Comparison of ENCODE assay signal across 15 mouse cellular contexts in the genomic region with DNA sequence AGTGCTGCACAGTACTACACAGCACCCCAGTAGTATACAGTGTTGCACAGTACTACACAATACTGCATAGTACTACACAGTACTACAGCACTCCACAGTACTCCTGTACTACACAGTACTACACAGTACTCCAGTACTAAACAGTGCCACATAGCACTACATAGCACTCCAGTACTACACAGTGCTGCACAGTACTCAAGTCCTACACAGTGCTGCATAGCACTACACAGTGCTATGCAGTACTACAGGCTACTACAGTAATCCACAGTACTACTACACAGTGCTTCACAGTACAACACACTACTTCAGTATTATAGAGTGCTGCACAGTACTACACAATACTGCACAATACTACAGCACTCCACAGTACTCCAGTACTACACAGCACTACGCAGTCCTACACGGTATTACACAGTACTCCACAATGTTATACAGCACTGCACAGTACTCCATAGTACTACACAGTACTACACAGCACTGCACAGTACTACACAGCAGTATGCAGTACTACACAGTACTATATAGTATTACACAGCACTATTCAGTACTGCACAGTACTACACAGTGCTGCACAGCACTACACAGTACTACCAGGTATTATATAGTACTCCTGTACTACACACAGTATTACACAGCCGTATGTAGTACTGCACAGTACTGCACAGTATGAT. TPM values are rescaled to one million over a fixed set of nuclear protein-coding genes. Genes with fewer than 3 reads are reported as not detected.
A peak's percentile ranks its signal among the peaks of the same experiment; 100 is the strongest.
DNase-seq lines count a peak whose midpoint lies in the region; ATAC-seq lines count a peak whose summit lies in the region.
"Had no signal": no experiment of that assay in that cellular context is flagged by ENCODE, and none has a peak within 500 bp of the region (broad histone marks: within the 10 kb centered on the region; RNA-seq: fewer than 3 reads in every experiment).

No protein-coding gene starts in this region.

- peak; percentile 40 for ATAC-seq in embryonic facial prominence, embryonic 11.5 days (replicated peaks; ENCODE audit: insufficient number of reproducible peaks, low FRiP score, low TSS enrichment, low read depth)
- ATAC-seq in limb, embryonic 11.5 days (ENCODE audit: insufficient number of reproducible peaks, low FRiP score, low TSS enrichment, low read depth), result peak; percentile 23; the same call in 1 of the 2 replicates
- ATAC-seq in hindbrain, embryonic 14.5 days (ENCODE audit: low FRiP score), result 0 out of 2 replicates have a peak, but pooled peaks have one; percentile 27
- ATAC-seq in midbrain, embryonic 13.5 days, result peak; percentile 40; the same call in 1 of the 2 replicates
- ATAC-seq: forebrain, embryonic 14.5 days had no signal

- WGBS in embryonic facial prominence, embryonic 11.5 days, result 97% methylated on average over 3 of the region's 3 CpGs
- 96% methylated on average over 3 of the region's 3 CpGs for WGBS in embryonic facial prominence, embryonic 10.5 days
- 96% methylated on average over 3 of the region's 3 CpGs for WGBS in limb, embryonic 11.5 days
- 94% methylated on average over 3 of the region's 3 CpGs for WGBS in limb, embryonic 10.5 days
- 96% methylated on average over 3 of the region's 3 CpGs for WGBS in hindbrain, embryonic 14.5 days
- WGBS in midbrain, embryonic 13.5 days, result 96% methylated on average over 3 of the region's 3 CpGs

- no peaks in the 10 kb centered on the region for H3K9me3 ChIP-seq in embryonic facial prominence, embryonic 11.5 days (replicated peaks; ENCODE audit: control insufficient read depth, low read length)
- H3K9me3 ChIP-seq in embryonic facial prominence, embryonic 10.5 days, result no peaks in the 10 kb centered on the region
- H3K9me3 ChIP-seq in limb, embryonic 11.5 days (ENCODE audit: control insufficient read depth, low read length), result no peaks in the 10 kb centered on the region
- no peaks in the 10 kb centered on the region for H3K9me3 ChIP-seq in limb, embryonic 10.5 days (replicated peaks)
- H3K9me3 ChIP-seq in hindbrain, embryonic 14.5 days (ENCODE audit: control insufficient read depth, low read length), result no peaks in the 10 kb centered on the region
- H3K9me3 ChIP-seq in midbrain, embryonic 13.5 days, result no peaks in the 10 kb centered on the region

- no peaks in the 10 kb centered on the region for H3K27me3 ChIP-seq in embryonic facial prominence, embryonic 11.5 days (ENCODE audit: control insufficient read depth, insufficient read depth, low read length)
- peaks cover 12% of the 10 kb centered on the region for H3K27me3 ChIP-seq in embryonic facial prominence, embryonic 10.5 days (replicated peaks; ENCODE audit: low read depth, poor library complexity, severe bottlenecking)
- no peaks in the 10 kb centered on the region for H3K27me3 ChIP-seq in limb, embryonic 11.5 days (ENCODE audit: control insufficient read depth, insufficient read depth, low read length)
- no peaks in the 10 kb centered on the region for H3K27me3 ChIP-seq in limb, embryonic 10.5 days (ENCODE audit: low read depth, poor library complexity, severe bottlenecking)
- H3K27me3 ChIP-seq in hindbrain, embryonic 14.5 days (ENCODE audit: control insufficient read depth, insufficient read depth, low read length), result no peaks in the 10 kb centered on the region; the same call in 1 of the 2 replicates
- peaks cover 21% of the 10 kb centered on the region for H3K27me3 ChIP-seq in midbrain, embryonic 13.5 days

- no peak overlapping the region for H3K4me3 ChIP-seq in embryonic facial prominence, embryonic 11.5 days (ENCODE audit: low read depth, low read length)
- no peak overlapping the region for H3K4me3 ChIP-seq in embryonic facial prominence, embryonic 10.5 days
- no peak overlapping the region for H3K4me3 ChIP-seq in limb, embryonic 11.5 days (ENCODE audit: low read depth, low read length)
- no peak overlapping the region for H3K4me3 ChIP-seq in limb, embryonic 10.5 days
- H3K4me3 ChIP-seq in hindbrain, embryonic 14.5 days (replicated peaks; ENCODE audit: low read length), result no peak overlapping the region
- no peak overlapping the region for H3K4me3 ChIP-seq in midbrain, embryonic 13.5 days (replicated peaks)
- H3K4me3 ChIP-seq: gastrocnemius, adult 2 months; left cerebral cortex, adult 2 months had no signal

- no peak overlapping the region for H3K9ac ChIP-seq in embryonic facial prominence, embryonic 11.5 days (replicated peaks; ENCODE audit: low read length)
- no peak overlapping the region for H3K9ac ChIP-seq in limb, embryonic 11.5 days (ENCODE audit: low read length)
- H3K9ac ChIP-seq in hindbrain, embryonic 14.5 days, result no peak overlapping the region
- no peak overlapping the region for H3K9ac ChIP-seq in midbrain, embryonic 13.5 days (replicated peaks)

- H3K36me3 ChIP-seq in embryonic facial prominence, embryonic 11.5 days (replicated peaks; ENCODE audit: control insufficient read depth, insufficient read depth, low read depth, low read length), result no peaks in the 10 kb centered on the region; the same call in none of the 2 replicates
- H3K36me3 ChIP-seq in embryonic facial prominence, embryonic 10.5 days (replicated peaks), result peaks cover 37% of the 10 kb centered on the region
- peaks cover 2% of the 10 kb centered on the region; the same call in 1 of the 2 replicates for H3K36me3 ChIP-seq in limb, embryonic 11.5 days (ENCODE audit: control insufficient read depth, insufficient read depth, low read length)
- peaks cover 35% of the 10 kb centered on the region for H3K36me3 ChIP-seq in limb, embryonic 10.5 days
- peaks cover 32% of the 10 kb centered on the region for H3K36me3 ChIP-seq in hindbrain, embryonic 14.5 days (replicated peaks; ENCODE audit: control insufficient read depth, insufficient read depth)
- H3K36me3 ChIP-seq in midbrain, embryonic 13.5 days, result peaks cover 36% of the 10 kb centered on the region

- no peak for DNase-seq in embryonic facial prominence, embryonic 11.5 days (ENCODE audit: low spot score)
- no peak for DNase-seq in embryonic facial prominence, embryonic 10.5 days (ENCODE audit: low spot score)
- DNase-seq in limb, embryonic 11.5 days (ENCODE audit: low spot score), result no peak
- DNase-seq in limb, embryonic 10.5 days (ENCODE audit: low spot score), result no peak
- DNase-seq in hindbrain, embryonic 14.5 days (ENCODE audit: low spot score), result no peak
- DNase-seq in urinary bladder, postnatal 4 days (ENCODE audit: low spot score in 2 of 2), result no peak
- DNase-seq in retina, embryonic 14.5 days (ENCODE audit: low spot score), result no peak
- DNase-seq: cerebellum, adult 18-20 months; gastrocnemius, adult 2 months; heart, postnatal 36 days; kidney, adult 11 months; lung, adult 2 months had no signal

- peaks cover 8% of the 10 kb centered on the region for H3K4me1 ChIP-seq in embryonic facial prominence, embryonic 11.5 days (ENCODE audit: control insufficient read depth, insufficient read depth, low read length)
- peaks cover 38% of the 10 kb centered on the region for H3K4me1 ChIP-seq in embryonic facial prominence, embryonic 10.5 days
- H3K4me1 ChIP-seq in limb, embryonic 11.5 days (ENCODE audit: control insufficient read depth, insufficient read depth, low read length), result peaks cover 23% of the 10 kb centered on the region
- peaks cover 39% of the 10 kb centered on the region for H3K4me1 ChIP-seq in limb, embryonic 10.5 days
- no peaks in the 10 kb centered on the region for H3K4me1 ChIP-seq in hindbrain, embryonic 14.5 days (replicated peaks; ENCODE audit: control insufficient read depth, insufficient read depth, low read length)
- H3K4me1 ChIP-seq in midbrain, embryonic 13.5 days (replicated peaks), result no peaks in the 10 kb centered on the region

- H3K27ac ChIP-seq in embryonic facial prominence, embryonic 11.5 days (replicated peaks; ENCODE audit: low read depth, low read length), result no peak overlapping the region
- H3K27ac ChIP-seq in embryonic facial prominence, embryonic 10.5 days (replicated peaks), result no peak overlapping the region
- no peak overlapping the region for H3K27ac ChIP-seq in limb, embryonic 11.5 days (replicated peaks; ENCODE audit: low read depth, low read length)
- no peak overlapping the region for H3K27ac ChIP-seq in limb, embryonic 10.5 days
- no peak overlapping the region for H3K27ac ChIP-seq in hindbrain, embryonic 14.5 days
- no peak overlapping the region for H3K27ac ChIP-seq in midbrain, embryonic 13.5 days
- H3K27ac ChIP-seq: left cerebral cortex, adult 2 months had no signal

- no peak overlapping the region for H3K4me2 ChIP-seq in embryonic facial prominence, embryonic 11.5 days (ENCODE audit: low read depth, low read length)
- H3K4me2 ChIP-seq in limb, embryonic 11.5 days (ENCODE audit: low read depth, severe bottlenecking), result no peak overlapping the region
- no peak overlapping the region for H3K4me2 ChIP-seq in hindbrain, embryonic 14.5 days (replicated peaks)
- H3K4me2 ChIP-seq in midbrain, embryonic 13.5 days (replicated peaks), result no peak overlapping the region

RNA-seq across cellular contexts. Expression of a gene that starts 7.7 kb away (rescaled TPM):
- 103 and 113 TPM in 2 replicates for polyA plus RNA-seq in embryonic facial prominence, embryonic 11.5 days (2014; fragmentation: Nextera tagmentation; extraction: Ambion mirVana)
- 99.7 and 103 TPM in 2 replicates for polyA plus RNA-seq in embryonic facial prominence, embryonic 10.5 days (2016; fragmentation: Nextera tagmentation; extraction: Ambion mirVana)
- polyA plus RNA-seq in limb, embryonic 11.5 days (2014; fragmentation: Nextera tagmentation; extraction: Ambion mirVana), result 106 and 112 TPM in 2 replicates
- polyA plus RNA-seq in limb, embryonic 10.5 days (2016; fragmentation: Nextera tagmentation; extraction: Ambion mirVana), result 106 and 112 TPM in 2 replicates
- polyA plus RNA-seq in hindbrain, embryonic 14.5 days (2014; fragmentation: Nextera tagmentation; extraction: Ambion mirVana), result 81.5 and 92.4 TPM in 2 replicates
- polyA plus RNA-seq in midbrain, embryonic 13.5 days (2015; fragmentation: Nextera tagmentation; extraction: Ambion mirVana), result 93.0 and 101 TPM in 2 replicates

RNA-seq across cellular contexts. Expression of a gene that starts 7.9 kb away (rescaled TPM):
- 52.4 and 55.4 TPM in 2 replicates for polyA plus RNA-seq in embryonic facial prominence, embryonic 11.5 days (2014; fragmentation: Nextera tagmentation; extraction: Ambion mirVana)
- polyA plus RNA-seq in embryonic facial prominence, embryonic 10.5 days (2016; fragmentation: Nextera tagmentation; extraction: Ambion mirVana), result 79.0 and 80.9 TPM in 2 replicates
- polyA plus RNA-seq in limb, embryonic 11.5 days (2014; fragmentation: Nextera tagmentation; extraction: Ambion mirVana), result 64.6 and 78.0 TPM in 2 replicates
- polyA plus RNA-seq in limb, embryonic 10.5 days (2016; fragmentation: Nextera tagmentation; extraction: Ambion mirVana), result 90.9 and 100 TPM in 2 replicates
- polyA plus RNA-seq in hindbrain, embryonic 14.5 days (2014; fragmentation: Nextera tagmentation; extraction: Ambion mirVana), result 33.0 and 37.1 TPM in 2 replicates
- polyA plus RNA-seq in midbrain, embryonic 13.5 days (2015; fragmentation: Nextera tagmentation; extraction: Ambion mirVana), result 51.1 and 58.5 TPM in 2 replicates

RNA-seq across cellular contexts. Expression of a gene that starts 20.1 kb away (rescaled TPM):
- polyA plus RNA-seq in embryonic facial prominence, embryonic 11.5 days (2014; fragmentation: Nextera tagmentation; extraction: Ambion mirVana), result 50.8 and 54.2 TPM in 2 replicates
- polyA plus RNA-seq in embryonic facial prominence, embryonic 10.5 days (2016; fragmentation: Nextera tagmentation; extraction: Ambion mirVana), result 72.7 and 83.3 TPM in 2 replicates
- 112 and 131 TPM in 2 replicates for polyA plus RNA-seq in limb, embryonic 11.5 days (2014; fragmentation: Nextera tagmentation; extraction: Ambion mirVana)
- polyA plus RNA-seq in limb, embryonic 10.5 days (2016; fragmentation: Nextera tagmentation; extraction: Ambion mirVana), result 159 and 218 TPM in 2 replicates
- polyA plus RNA-seq in hindbrain, embryonic 14.5 days (2014; fragmentation: Nextera tagmentation; extraction: Ambion mirVana), result 4.8 and 5.0 TPM in 2 replicates
- 4.3 and 5.6 TPM in 2 replicates for polyA plus RNA-seq in midbrain, embryonic 13.5 days (2015; fragmentation: Nextera tagmentation; extraction: Ambion mirVana)

RNA-seq across cellular contexts. Expression of a gene that starts 44.6 kb away (rescaled TPM):
- polyA plus RNA-seq in embryonic facial prominence, embryonic 11.5 days (2014; fragmentation: Nextera tagmentation; extraction: Ambion mirVana), result 1.6 and 2.0 TPM in 2 replicates
- polyA plus RNA-seq in embryonic facial prominence, embryonic 10.5 days (2016; fragmentation: Nextera tagmentation; extraction: Ambion mirVana), result 3.6 and 4.0 TPM in 2 replicates
- 3.5 and 3.7 TPM in 2 replicates for polyA plus RNA-seq in limb, embryonic 11.5 days (2014; fragmentation: Nextera tagmentation; extraction: Ambion mirVana)
- 3.3 and 3.4 TPM in 2 replicates for polyA plus RNA-seq in limb, embryonic 10.5 days (2016; fragmentation: Nextera tagmentation; extraction: Ambion mirVana)
- polyA plus RNA-seq in hindbrain, embryonic 14.5 days (2014; fragmentation: Nextera tagmentation; extraction: Ambion mirVana), result 7.0 and 7.5 TPM in 2 replicates
- polyA plus RNA-seq in midbrain, embryonic 13.5 days (2015; fragmentation: Nextera tagmentation; extraction: Ambion mirVana), result 7.2 and 7.8 TPM in 2 replicates

RNA-seq across cellular contexts. Expression of a gene that starts 52.2 kb away (rescaled TPM):
- polyA plus RNA-seq in embryonic facial prominence, embryonic 11.5 days (2014; fragmentation: Nextera tagmentation; extraction: Ambion mirVana), result 1.2 and 2.0 TPM in 2 replicates
- 0.58 and 0.83 TPM in 2 replicates for polyA plus RNA-seq in embryonic facial prominence, embryonic 10.5 days (2016; fragmentation: Nextera tagmentation; extraction: Ambion mirVana)
- 0.79 and 1.6 TPM in 2 replicates for polyA plus RNA-seq in limb, embryonic 11.5 days (2014; fragmentation: Nextera tagmentation; extraction: Ambion mirVana)
- 0.60 and 0.80 TPM in 2 replicates for polyA plus RNA-seq in limb, embryonic 10.5 days (2016; fragmentation: Nextera tagmentation; extraction: Ambion mirVana)
- 1.6 and 2.4 TPM in 2 replicates for polyA plus RNA-seq in hindbrain, embryonic 14.5 days (2014; fragmentation: Nextera tagmentation; extraction: Ambion mirVana)
- 0.98 and 1.2 TPM in 2 replicates for polyA plus RNA-seq in midbrain, embryonic 13.5 days (2015; fragmentation: Nextera tagmentation; extraction: Ambion mirVana)
